Mouse (Mus musculus): ENCODE results near the gene Olfr322. TPM values are rescaled to one million over a fixed set of nuclear protein-coding genes. Genes with fewer than 3 reads are reported as not detected.

Olfr322 gene
- total RNA-seq (2015; ENCODE audit: low replicate concordance) (0.38 and 1.0 TPM in 2 replicates), total RNA-seq (2017; ENCODE audit: low replicate concordance) (0.42 and 1.0 TPM in 2 replicates)

DNA sequence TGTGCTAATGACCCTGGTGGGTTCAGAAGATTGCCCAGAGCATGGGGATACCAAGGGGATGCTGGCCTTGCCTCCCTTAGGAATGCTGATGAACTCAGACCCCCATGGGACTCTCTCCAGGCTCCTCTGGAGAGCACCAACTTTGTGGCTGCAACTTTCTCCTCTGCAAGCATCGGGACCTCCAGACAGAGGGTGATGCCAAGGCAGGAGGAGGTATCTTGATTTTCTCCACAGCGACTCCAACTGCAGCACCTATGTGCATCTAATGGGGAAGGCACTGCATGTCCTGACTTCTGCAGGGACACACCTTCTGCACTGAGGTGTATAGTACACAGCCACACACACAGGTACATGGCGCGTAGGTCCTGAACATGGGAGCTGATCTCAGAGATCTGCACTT, at the start of gene Olfr322:
Gene Olfr322 (plus strand): TSS at position 187 of the 400 bp plus-strand sequence.
- no peak for ATAC-seq (replicated peaks; ENCODE audit: low FRiP score, poor library complexity, severe bottlenecking)

DNA sequence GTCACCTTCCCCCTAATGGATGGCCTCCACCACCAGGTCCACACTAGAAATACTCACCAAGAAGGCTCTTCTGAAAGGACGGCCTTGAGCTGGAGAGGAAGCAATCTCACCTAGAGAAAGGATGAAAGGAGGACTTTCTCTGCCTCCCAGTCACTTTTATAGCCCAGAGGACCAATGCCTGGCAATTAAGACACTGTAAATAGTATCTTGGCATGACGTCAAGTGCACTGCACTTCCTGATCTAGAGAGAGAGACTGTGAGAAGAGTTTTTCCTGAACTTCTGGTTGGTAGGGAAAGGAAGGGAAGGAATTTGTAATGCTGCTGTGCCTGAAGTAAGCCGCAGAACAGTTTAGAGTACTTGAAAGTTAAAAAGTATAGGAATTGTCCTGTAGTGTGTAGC, 45.2 kb upstream of the Olfr322 start:
- no peak for ATAC-seq (replicated peaks; ENCODE audit: low FRiP score, poor library complexity, severe bottlenecking)

DNA sequence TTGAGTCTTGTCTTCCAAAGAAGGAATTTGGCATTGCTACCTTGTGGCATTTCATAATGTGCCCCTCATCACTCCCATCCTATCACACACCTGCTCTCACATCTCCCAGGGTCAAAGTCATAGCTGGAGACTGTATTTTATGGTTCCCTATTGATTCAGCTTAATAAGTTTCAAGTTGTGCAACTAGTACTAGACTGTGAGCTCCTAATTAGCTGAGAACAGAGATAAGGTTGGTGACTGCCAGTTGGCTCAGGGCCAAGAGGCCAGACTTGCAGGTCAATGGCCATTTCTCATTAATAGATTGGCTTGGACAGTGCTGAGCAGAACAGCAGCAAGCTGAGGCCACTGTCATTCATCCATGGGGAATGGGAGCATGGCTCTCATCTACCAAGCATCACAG, 44.1 kb upstream of the Olfr322 start:
- no peak for ATAC-seq (replicated peaks; ENCODE audit: low FRiP score, poor library complexity, severe bottlenecking)

DNA sequence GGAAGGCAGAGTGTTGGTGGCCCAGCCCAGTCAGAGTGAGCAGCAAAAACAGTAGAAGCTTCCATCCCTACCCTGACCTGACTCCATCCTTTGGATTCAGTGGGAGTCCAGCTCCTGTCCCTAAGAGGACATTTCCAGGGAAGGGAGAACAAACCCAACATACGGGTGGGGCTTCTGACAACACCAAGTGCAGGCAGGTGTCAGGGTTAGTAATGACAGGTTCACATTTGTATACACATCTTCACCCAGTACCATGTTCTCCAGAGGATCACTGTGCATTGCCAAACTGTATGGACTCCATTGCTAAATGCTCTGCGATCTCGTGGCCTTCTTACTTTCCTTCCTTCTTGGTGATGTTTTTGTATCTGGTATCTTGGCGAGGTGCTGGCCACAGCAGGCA, 42.6 kb upstream of the Olfr322 start, which contains the start of gene 2210407C18Rik:
Gene 2210407C18Rik (minus strand): TSS at position 101 of the 400 bp plus-strand sequence.
- ATAC-seq (replicated peaks; ENCODE audit: low FRiP score, poor library complexity, severe bottlenecking): no peak

DNA sequence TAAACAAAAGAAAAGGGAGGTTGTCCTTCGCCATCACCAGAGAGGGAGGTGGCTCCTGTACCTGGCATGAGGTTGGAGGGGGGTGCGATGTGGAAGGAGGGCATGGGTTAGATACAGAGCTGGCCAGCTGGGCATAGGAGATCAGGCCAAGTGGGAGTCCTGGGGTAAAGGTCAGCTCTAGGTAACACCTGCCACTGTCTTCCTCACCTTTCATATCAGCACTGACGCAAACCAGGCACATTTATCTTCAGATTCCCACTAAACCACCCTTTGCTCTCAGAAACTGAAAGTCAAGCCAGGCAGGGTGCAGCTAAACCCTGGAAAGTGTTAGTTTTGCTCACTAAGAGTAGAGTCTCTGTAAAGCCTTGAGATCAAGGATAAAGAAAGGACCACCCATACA, 40.2 kb upstream of the Olfr322 start:
- ATAC-seq (replicated peaks; ENCODE audit: low FRiP score, poor library complexity, severe bottlenecking): no peak

DNA sequence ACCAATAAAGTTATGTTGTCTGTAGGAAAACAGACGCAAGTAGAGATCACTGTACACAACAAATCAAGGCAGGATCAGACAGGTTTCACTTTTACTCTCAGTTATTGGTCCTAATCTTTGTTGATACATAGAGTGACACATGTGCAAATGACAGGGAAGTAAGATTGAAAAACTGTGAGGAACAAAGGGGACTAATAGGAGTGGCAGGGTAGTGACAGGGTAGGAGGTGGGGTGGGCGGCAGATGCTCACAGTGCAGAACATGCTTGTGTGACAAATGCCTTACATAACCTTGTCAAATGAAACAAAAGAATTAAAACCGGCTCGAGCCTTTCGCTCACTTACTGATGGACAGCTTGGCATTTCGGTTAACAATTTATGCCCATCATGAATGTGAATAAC, 39.8 kb upstream of the Olfr322 start:
- ATAC-seq (replicated peaks; ENCODE audit: low FRiP score, poor library complexity, severe bottlenecking): no peak

DNA sequence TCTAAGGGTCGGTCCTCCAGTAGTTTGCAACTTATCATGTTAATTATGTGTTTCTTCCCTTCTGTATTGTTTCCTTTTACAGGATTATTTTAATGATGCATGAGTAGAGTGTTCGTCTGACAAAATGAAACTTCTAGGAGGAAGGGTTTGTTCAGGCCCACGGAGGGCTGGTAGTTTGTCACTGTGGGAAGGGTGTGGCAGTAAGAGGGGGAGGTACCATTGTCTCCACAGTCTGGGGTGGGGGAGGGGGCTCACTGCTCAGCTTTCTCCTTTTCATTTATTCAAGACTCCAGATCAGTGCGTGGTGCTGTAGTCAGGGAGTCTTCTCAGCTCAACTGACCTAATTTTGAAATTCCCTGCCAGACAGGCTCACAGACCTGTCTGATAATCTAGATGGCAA, 32.4 kb upstream of the Olfr322 start:
- no peak for ATAC-seq (replicated peaks; ENCODE audit: low FRiP score, poor library complexity, severe bottlenecking)

DNA sequence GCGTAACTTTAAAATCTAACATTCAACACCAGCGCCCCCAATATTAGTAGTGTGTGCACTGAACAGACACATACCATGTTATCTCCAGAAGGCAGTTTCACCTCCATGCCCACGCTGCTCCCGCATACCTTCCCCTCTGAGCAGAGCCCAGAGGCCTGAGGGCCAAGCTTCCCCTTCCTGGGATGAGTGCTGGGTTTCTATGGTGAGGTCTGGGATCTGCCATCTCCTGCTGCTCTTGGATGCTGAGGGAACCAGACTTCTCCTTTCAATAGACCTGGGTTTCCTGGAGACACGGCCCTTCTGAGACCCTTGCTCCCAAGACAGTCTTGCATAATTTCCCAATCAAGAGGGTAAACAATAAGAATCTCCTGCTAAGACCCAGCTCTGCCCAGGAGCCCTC, 28.2 kb upstream of the Olfr322 start, which contains the start of gene Olfr323:
Gene Olfr323 (minus strand): TSS at position 101 of the 400 bp plus-strand sequence.
- ATAC-seq (replicated peaks; ENCODE audit: low FRiP score, poor library complexity, severe bottlenecking): no peak

DNA sequence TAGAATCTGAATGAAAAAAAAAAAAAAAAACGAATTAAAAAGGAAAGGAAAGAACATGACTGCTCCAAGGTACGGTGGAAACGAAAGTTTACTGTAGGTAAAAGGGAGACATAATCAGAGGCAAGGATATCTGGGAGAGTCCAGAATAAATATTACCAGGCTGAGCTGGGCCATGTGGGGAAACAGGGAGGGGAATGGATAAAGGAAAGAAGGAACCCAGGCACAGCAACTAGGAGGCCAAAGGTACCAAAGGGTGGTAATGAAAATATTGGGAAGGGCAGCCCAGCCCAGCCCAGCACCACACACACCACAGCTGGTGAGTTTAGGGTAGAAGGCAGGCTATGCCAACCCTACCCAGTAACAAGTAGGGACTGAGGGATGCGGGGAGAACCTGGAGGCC, 23.7 kb upstream of the Olfr322 start:
- ATAC-seq (replicated peaks; ENCODE audit: low FRiP score, poor library complexity, severe bottlenecking): no peak

DNA sequence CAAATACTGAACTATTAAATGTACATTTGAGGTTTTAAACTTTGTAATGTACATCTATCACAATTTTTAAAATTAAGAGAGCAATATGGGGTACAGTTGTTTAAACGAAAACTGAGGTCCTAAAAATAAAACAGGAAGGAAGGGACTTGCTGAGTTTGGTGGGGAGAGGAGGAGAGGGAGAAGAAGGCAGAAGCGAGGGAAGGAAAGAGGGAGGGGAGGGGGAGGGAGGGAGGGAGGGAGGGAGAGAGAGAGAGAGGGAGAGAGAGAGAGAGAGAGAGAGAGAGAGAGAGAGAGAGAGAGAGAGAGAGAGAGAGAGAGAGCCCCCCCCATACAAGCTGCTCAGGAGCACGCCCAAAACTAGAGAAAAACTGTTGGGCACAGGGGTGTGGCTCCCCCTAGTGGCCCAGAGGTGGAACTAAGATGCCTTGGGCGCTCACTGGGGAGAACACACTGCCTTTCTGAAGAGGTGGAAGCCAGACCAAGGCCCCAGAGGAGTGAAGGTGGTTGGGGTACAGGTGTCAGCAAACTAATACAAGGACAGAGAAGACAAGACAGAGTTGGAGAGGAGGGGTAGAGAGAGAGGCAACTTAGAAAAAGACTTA, 22.1 kb upstream of the Olfr322 start:
- ATAC-seq (replicated peaks; ENCODE audit: low FRiP score, poor library complexity, severe bottlenecking): peak; percentile 63

DNA sequence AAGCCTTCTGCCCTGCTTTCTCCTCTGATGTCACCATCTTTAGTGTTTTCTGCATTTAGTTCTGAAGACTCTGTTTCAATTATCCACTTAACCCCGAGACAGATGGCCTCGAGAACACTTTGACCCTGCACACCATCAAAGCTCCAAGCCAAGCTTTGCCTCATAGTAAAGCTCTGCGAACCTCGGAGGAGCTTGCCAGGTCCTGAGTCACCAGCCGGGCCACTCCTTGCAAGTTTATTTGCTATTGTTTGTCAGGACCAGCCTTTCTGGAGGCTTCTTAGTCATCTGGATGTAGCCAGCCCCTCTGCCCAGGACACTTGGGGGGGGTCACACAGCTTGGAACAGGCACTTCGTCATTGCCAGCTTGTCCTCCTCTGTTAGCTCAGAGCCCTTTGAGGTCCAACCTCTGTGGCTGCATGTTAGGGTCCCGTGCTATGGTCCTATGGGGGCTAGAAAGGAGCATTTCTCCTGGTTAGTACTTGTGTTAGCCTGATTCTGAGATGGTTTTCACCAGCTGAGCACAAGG, 20.3 kb upstream of the Olfr322 start:
- no peak for ATAC-seq (replicated peaks; ENCODE audit: low FRiP score, poor library complexity, severe bottlenecking)

DNA sequence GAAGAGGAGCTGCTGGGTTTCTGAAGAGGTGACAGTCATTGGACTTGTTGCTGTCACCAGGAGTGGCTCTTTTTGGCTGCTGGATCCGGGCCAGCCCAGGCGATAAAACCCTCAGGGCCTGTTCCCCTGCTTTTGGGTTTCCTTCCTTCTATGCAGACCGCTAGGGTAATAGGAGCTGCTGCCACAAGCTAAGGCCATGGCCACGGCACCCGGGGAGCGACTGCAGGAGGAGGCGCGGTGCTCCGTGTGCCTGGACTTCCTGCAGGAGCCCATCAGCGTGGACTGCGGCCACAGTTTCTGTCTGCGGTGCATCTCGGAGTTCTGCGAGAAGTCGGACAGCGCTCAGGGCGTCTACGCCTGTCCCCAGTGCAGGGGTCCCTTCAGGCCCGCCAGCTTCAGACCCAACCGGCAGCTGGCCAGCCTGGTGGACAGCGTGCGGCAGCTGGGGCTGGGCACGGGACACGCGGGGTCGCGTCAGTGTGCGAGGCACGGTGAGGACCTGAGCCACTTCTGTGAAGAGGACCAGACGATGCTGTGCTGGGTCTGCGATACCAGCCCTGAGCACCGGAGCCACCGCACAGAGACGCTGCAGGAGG, 18.2 kb upstream of the Olfr322 start, which contains the start of gene Trim58:
Gene Trim58 (plus strand): TSS at position 194 of the 596 bp plus-strand sequence.
- peak; percentile 54 for ATAC-seq (replicated peaks; ENCODE audit: low FRiP score, poor library complexity, severe bottlenecking)

DNA sequence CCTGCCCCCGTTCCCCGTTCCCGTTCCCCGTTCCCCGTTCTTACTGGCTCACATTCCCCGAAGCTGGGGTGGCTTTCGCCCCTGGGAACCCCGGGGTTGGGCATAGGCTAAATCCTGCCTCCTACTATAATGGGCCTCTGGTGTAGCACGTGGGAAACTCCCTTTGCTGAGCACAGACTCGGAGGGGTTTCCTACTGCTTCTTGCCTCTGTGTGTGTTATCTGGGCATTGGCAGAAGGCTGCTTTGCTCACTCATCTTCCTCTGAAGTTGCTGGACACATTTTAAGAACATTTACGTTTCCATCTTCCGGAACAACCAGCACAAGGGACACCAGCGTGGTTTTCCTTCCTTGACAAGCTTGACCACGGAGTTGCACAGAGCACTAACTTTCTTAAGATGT, 17.5 kb upstream of the Olfr322 start:
- peak; percentile 48 for ATAC-seq (replicated peaks; ENCODE audit: low FRiP score, poor library complexity, severe bottlenecking)

DNA sequence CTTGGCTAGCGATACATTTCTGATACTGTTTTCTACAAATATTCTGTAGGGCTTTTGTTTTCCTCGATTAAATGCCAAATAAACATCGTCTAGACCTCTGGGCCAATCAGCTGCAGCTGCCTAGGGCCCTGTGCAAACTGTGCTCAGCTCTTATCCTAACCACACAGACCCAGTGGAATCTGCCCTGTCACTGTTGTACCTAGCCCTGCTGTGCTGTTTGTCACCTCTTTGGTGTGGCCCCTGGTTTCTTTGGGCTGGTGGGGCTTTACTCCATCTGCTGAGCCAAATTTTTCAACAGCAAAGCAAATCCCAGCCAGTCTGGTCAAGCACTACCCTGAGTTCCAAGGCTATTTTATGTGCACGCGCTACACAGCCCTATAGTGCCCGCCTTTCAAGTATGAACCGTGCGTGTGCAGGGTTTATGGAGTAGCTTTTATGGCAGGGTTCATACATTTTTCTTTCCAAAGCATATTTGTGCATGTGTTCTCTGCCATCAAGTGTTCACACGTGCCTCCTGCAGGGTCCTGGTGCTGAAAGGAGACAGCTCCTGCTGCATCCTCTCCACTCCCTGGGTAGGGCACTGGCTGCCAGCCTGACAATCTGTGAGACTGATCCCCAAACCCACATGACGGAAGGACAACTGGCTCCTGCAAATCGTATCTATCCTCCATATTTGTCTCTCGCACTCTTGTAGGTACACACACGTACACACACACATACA, 16.8 kb upstream of the Olfr322 start:
- peak; percentile 77 for ATAC-seq (replicated peaks; ENCODE audit: low FRiP score, poor library complexity, severe bottlenecking)

DNA sequence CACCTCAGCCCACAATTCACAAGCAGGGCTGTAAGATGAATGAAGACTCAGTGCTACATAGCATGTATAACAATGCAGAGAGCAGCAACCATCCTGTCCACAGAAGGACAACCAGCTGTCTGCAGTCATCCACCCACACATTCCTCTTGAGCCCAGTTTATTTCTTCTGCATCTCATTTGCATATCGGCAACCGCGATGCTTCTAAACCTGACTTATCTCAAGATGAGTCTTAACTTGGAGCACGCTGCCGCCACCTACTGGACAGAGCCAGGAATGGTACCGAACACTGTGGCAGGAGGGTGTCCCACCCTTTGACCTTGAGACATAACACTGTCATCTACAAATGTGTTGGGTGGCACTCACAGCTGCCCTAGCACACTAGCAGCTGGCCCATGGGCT, 15.2 kb upstream of the Olfr322 start:
- peak; percentile 43 for ATAC-seq (replicated peaks; ENCODE audit: low FRiP score, poor library complexity, severe bottlenecking)

DNA sequence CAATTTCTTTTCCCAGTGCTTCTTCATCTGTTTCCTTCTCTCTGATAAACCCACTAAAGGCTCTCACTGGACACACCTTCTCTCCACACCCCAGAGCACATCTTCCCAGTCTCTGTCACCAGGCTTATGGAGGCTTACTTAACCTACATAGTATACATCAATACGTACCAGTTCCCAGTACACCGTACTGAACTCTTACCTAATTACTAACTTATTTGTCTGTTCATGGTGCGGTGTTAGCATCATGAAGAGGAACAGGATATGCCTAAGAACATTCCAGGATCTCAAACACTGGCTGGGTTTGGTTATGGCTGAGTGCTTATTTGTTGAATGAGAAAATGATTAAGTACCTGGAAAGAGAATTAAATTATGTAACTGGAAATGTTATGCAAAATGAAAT, 3.4 kb upstream of the Olfr322 start:
- ATAC-seq (replicated peaks; ENCODE audit: low FRiP score, poor library complexity, severe bottlenecking): no peak; the same call in 1 of the 2 replicates

DNA sequence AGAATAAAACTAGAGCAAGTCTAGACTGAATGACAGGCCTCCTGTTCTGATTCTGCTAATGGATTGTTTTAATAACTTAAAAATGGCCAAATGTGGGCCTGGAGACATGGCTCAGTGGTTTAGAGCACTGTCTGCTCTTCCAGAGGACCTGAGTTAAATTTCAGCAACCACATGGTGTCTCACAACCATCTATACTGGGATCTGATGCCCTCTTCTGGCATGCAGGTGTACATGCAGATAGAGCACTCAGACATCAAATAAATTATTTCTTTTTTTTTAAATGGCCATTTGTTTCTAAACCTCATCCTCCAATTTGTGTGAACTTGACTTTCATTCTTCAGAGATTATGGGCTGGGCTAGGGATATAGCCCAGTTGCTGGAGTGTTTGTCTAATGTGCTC, 10.7 kb downstream of the Olfr322 start:
- no peak for ATAC-seq (replicated peaks; ENCODE audit: low FRiP score, poor library complexity, severe bottlenecking)

DNA sequence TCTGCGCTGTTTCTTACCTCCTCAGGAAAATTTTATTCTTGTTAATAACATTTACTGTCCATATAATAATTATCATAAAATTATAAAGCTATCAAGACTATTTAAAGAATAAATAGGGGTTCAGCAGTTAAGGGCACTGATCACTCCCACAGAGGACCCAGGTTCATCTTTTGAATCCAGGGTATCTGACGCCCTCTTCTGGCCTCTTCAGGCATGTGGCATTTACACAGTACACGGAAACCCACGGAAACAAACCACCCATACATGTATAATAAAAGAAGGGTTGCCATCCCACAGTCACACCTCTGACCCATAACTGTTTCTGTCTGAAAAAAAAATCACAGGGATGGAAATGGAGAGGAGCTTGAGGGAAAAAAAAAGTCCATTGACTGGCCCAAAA, 13.2 kb downstream of the Olfr322 start:
- ATAC-seq (replicated peaks; ENCODE audit: low FRiP score, poor library complexity, severe bottlenecking): no peak

DNA sequence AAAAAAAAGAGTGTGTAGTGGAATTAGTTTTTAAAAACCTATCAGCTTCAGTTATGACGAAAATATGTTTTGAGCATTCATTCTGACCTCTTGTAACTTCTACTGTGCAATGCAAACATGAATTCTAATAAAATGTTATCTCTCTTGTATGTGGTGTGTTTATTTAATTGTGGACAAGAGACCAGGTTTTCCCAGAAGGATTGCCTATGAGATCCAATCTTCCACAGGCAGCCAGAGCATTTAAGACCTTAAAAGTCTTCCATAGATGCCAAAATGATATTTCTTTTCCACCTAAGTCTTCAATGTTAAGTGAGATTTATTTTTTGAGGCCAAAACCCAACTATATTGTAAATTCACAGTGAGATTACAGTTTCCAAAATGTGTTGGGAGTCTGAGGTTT, 22.2 kb downstream of the Olfr322 start, which contains the start of gene Olfr320:
Gene Olfr320 (plus strand): TSS at position 301 of the 400 bp plus-strand sequence.
- ATAC-seq (replicated peaks; ENCODE audit: low FRiP score, poor library complexity, severe bottlenecking): no peak

DNA sequence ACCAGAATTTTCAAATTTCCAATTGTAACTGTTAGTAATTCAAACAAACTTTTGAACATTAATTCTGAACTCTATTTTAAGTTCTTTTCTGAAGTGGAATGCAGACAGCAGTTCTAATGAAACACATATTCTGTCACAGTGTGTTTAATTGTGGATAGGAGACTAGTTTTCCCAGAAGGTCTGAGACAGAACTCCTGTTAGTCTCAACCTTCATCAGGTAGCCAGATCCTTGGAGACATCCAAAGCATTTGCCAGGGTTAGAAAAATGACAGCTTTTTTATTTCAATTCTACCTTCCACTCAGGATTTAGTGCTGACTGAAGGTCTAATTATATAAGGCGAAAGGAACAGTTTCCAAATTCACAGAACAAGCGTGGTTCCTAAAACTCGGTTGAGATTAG, 40.3 kb downstream of the Olfr322 start, which contains the start of gene Olfr319:
Gene Olfr319 (plus strand): TSS at position 301 of the 400 bp plus-strand sequence.
- no peak for ATAC-seq (replicated peaks; ENCODE audit: low FRiP score, poor library complexity, severe bottlenecking)

Measured in erythroblast, adult 5-6 weeks (primary cell).